Mouse (Mus musculus): Measurements from ENCODE around the gene Trak1. TPM values are rescaled to one million over a fixed set of nuclear protein-coding genes. Genes with fewer than 3 reads are reported as not detected.

Gene Trak1
- polyA plus RNA-seq, 1 experiment from 2014 or later = 27.1 TPM

DNA sequence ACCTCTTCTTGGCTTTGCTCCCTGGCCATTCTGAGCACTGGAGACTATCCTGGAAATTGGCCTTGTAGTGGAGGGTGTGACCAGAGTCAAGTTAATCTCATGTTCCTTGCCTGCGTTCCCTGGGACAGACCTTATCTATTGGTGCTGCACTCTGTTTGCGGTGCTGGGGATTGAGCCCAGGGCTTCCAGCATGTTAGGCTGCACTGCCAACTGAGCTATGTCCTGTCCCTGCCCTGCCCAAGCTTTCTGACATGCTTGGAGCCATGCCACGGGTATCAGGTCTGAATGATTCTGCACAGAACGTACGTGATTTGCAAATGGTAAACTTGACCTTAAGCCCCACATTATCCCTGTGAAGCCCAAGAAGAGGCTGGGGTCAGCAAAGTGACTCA lies 77.6 kb downstream of the Trak1 start:
- no peak for ATAC-seq (ENCODE audit: low read depth)
- WGBS = 83% methylated on average over 5 of the region's 5 CpGs

DNA sequence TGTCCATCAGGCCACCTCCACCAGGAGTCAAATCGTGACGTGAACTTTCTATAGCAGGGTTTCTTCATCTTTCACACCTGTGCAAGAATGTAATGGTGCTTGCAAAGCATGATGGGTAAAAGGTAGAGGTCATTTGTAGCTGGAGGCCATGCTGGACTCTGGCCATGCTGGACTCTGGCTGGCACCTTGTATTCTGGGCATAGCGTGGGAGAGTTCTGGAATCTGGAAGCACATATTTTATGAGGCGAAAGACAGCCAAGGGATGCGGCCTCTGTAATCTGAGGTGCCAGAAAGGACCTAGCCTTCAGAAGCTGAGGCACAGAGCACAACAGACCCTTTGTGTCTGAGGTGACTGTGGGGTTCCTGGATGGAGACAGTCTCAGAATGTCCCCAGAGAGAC lies 78.8 kb downstream of the Trak1 start:
- H3K4me1 ChIP-seq (replicated peaks; ENCODE audit: control insufficient read depth, insufficient read depth, low read length) = peaks cover 26% of the 10 kb centered on the region
- ATAC-seq (ENCODE audit: low read depth) = no peak
- H3K27ac ChIP-seq (ENCODE audit: low read length) = no peak overlapping the region
- H3K4me3 ChIP-seq (ENCODE audit: low read length) = no peak overlapping the region
- no peak overlapping the region for H3K4me2 ChIP-seq (ENCODE audit: low read depth, low read length)
- no peaks in the 10 kb centered on the region for H3K36me3 ChIP-seq (ENCODE audit: control insufficient read depth, insufficient read depth, low read length)
- no peak overlapping the region for H3K9ac ChIP-seq (ENCODE audit: low read length)
- H3K9me3 ChIP-seq (ENCODE audit: control insufficient read depth, low read length) = no peaks in the 10 kb centered on the region
- no peaks in the 10 kb centered on the region for H3K27me3 ChIP-seq (ENCODE audit: control insufficient read depth, insufficient read depth, low read depth, low read length)
- 79% methylated on average over 5 of the region's 5 CpGs for WGBS

More for the DNA sequence above, 77.6 kb downstream of the Trak1 start:
- H3K4me2 ChIP-seq (ENCODE audit: low read depth, low read length) = no peak overlapping the region
- no peaks in the 10 kb centered on the region for H3K9me3 ChIP-seq (ENCODE audit: control insufficient read depth, low read length)
- no peaks in the 10 kb centered on the region for H3K36me3 ChIP-seq (ENCODE audit: control insufficient read depth, insufficient read depth, low read length)
- peaks cover 30% of the 10 kb centered on the region for H3K4me1 ChIP-seq (replicated peaks; ENCODE audit: control insufficient read depth, insufficient read depth, low read length)
- H3K27ac ChIP-seq (ENCODE audit: low read length) = no peak overlapping the region
- no peak overlapping the region for H3K9ac ChIP-seq (ENCODE audit: low read length)
- no peak overlapping the region for H3K4me3 ChIP-seq (ENCODE audit: low read length)
- H3K27me3 ChIP-seq (ENCODE audit: control insufficient read depth, insufficient read depth, low read depth, low read length) = no peaks in the 10 kb centered on the region

DNA sequence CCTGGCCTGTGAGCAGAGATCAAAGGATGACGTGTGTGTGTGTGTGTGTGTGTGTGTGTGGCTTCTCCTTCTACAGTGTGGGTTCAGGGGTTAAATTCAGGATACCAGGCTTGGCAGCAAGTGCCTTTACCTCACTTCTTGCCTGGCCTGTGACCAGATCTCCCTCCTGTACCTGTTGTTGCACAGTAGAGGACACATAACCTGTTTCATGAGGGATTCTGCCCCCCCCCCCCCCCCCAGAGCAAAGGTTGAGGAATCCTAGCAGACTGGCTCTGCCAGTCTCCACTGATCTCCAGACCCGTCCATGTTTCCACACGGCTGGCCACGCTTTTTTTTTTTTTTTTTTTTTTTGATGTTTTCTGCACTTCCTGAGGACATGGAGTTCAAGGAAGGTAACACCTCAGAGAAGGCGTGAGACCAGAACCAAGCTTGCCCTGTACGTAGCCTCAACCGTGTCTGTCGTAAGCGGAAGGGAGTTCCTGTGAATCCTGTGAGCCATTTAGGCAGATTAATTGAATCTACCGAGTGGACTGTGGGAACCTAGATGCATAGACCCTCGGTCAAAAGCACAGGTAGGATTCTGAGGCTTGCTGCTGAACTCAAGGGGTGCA lies 83.1 kb downstream of the Trak1 start:
- peak; percentile 24; the same call in 1 of the 2 replicates for ATAC-seq (ENCODE audit: low read depth)
- H3K4me1 ChIP-seq (replicated peaks; ENCODE audit: control insufficient read depth, insufficient read depth, low read length) = peaks cover 11% of the 10 kb centered on the region
- no peak overlapping the region for H3K27ac ChIP-seq (ENCODE audit: low read length)
- H3K9ac ChIP-seq (ENCODE audit: low read length) = no peak overlapping the region; the same call in 1 of the 2 replicates
- H3K27me3 ChIP-seq (ENCODE audit: control insufficient read depth, insufficient read depth, low read depth, low read length) = no peaks in the 10 kb centered on the region
- WGBS = 47% methylated on average over 11 of the region's 11 CpGs
- no peaks in the 10 kb centered on the region for H3K9me3 ChIP-seq (ENCODE audit: control insufficient read depth, low read length)
- no peak overlapping the region for H3K4me2 ChIP-seq (ENCODE audit: low read depth, low read length)
- no peak overlapping the region for H3K4me3 ChIP-seq (ENCODE audit: low read length)
- no peaks in the 10 kb centered on the region for H3K36me3 ChIP-seq (ENCODE audit: control insufficient read depth, insufficient read depth, low read length)

DNA sequence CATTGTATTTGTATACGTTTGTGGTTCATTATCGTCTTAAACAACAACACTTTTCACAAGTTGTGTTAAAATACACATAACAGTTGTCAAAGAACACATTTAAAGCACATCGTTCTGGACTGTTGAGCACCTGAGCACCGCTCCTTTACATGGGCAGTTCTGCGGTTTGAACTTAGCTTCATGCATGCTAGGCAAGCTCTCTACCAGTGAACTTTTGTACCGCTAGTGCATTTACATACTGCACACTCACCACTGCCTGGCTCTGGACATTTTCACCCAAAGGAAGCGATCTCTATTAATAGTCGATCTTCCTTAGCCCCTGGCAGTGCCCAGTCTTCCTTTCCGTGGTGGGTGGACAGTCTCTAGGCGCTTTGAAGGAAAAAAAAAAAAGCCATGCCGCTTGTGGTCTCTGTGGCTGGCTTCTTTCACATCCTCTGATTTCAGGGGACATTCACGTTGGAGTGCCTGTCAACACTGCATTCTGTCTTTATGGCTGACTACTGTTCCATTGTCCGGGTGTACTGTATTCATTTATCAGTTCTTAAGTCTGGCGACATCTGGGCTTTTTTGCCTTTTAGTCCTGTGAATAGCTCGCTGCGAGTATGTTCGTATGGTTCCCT lies 84.5 kb downstream of the Trak1 start:
- Histone ChIP-seq H3K27ac (ENCODE audit: low read length) (no peak overlapping the region), H3K36me3 (ENCODE audit: control insufficient read depth, insufficient read depth, low read length) (no peaks in the 10 kb centered on the region), H3K4me1 (replicated peaks; ENCODE audit: control insufficient read depth, insufficient read depth, low read length) (peaks cover 12% of the 10 kb centered on the region), H3K9me3 (ENCODE audit: control insufficient read depth, low read length) (no peaks in the 10 kb centered on the region), H3K4me2 (ENCODE audit: low read depth, low read length) (no peak overlapping the region), H3K9ac (ENCODE audit: low read length) (no peak overlapping the region), H3K4me3 (ENCODE audit: low read length) (no peak overlapping the region), H3K27me3 (ENCODE audit: control insufficient read depth, insufficient read depth, low read depth, low read length) (no peaks in the 10 kb centered on the region)
- ATAC-seq (ENCODE audit: low read depth) = no peak
- 79% methylated on average over 17 of the region's 17 CpGs for WGBS

DNA sequence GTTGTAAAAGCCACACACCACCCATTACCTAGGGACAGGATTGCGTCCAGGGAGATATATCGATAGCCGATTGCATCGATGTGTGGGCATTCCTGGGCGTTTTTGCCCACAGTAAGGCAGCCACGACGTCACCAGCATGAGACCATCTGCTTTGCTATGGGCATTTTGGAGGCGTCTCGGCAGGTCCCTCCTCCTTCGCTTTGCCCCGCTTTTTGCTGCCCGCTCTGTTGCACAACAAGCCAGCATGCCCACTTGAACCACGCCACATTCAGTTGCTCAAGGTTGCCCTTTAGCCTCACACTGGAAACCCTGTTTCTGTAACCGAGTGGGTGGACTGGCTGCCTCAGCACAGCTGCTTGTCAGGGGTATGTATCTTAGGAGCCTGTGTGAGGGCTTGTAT lies 85.3 kb downstream of the Trak1 start:
- 84% methylated on average over 14 of the region's 14 CpGs for WGBS
- no peak overlapping the region for H3K4me3 ChIP-seq (ENCODE audit: low read length)
- H3K27me3 ChIP-seq (ENCODE audit: control insufficient read depth, insufficient read depth, low read depth, low read length) = no peaks in the 10 kb centered on the region
- no peak overlapping the region for H3K9ac ChIP-seq (ENCODE audit: low read length)
- H3K36me3 ChIP-seq (ENCODE audit: control insufficient read depth, insufficient read depth, low read length) = no peaks in the 10 kb centered on the region
- no peak for ATAC-seq (ENCODE audit: low read depth)
- no peak overlapping the region for H3K4me2 ChIP-seq (ENCODE audit: low read depth, low read length)
- H3K4me1 ChIP-seq (replicated peaks; ENCODE audit: control insufficient read depth, insufficient read depth, low read length) = peaks cover 14% of the 10 kb centered on the region
- no peak overlapping the region for H3K27ac ChIP-seq (ENCODE audit: low read length)
- H3K9me3 ChIP-seq (ENCODE audit: control insufficient read depth, low read length) = no peaks in the 10 kb centered on the region

DNA sequence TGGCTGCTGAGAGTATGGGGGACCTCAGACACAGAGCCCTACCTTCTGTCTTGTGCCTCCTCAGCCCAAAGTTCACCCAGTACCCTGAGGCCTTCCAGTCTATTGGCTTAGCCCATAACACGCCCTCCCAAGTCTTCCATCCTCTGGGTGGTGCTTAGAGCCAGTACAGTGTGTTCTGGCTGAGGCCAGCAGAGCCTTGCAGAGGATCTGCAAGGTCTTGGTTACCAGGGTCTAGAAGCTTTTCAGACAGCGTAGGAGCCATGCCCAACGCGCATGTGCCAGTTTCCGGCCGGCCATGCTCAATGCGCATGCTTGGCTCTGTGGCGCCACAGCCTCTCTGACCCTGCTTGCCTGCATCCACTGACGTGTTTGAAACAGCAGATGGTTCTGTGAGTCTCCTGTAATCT lies 85.9 kb downstream of the Trak1 start:
- ATAC-seq (ENCODE audit: low read depth) = no peak
- peaks cover 20% of the 10 kb centered on the region for H3K4me1 ChIP-seq (replicated peaks; ENCODE audit: control insufficient read depth, insufficient read depth, low read length)

DNA sequence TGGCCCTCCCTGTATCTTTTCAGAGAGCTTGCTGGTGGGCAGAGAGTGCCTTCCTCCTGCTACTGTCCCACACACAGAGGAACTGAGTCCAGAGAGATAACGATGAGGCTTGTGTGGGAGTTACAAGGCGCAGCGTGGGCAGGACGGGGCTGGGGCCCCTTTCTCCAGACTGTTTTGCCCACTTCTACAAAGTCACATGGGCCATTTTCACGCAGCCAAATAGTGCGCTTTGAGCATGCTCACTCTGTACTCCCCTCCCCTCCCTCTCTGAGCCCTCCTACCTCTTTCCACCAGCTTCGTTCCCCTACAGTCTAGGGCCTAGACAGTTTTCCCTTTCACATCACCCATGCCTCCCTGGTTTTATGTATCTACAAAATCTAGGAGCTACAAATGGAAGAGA lies 87.3 kb downstream of the Trak1 start:
- H3K9ac ChIP-seq (ENCODE audit: low read length) = no peak overlapping the region
- H3K4me1 ChIP-seq (replicated peaks; ENCODE audit: control insufficient read depth, insufficient read depth, low read length) = peaks cover 26% of the 10 kb centered on the region
- no peak for ATAC-seq (ENCODE audit: low read depth)
- H3K4me3 ChIP-seq (ENCODE audit: low read length) = no peak overlapping the region
- WGBS = 80% methylated on average over 7 of the region's 7 CpGs
- no peak overlapping the region for H3K27ac ChIP-seq (ENCODE audit: low read length)
- no peaks in the 10 kb centered on the region for H3K9me3 ChIP-seq (ENCODE audit: control insufficient read depth, low read length)
- H3K36me3 ChIP-seq (ENCODE audit: control insufficient read depth, insufficient read depth, low read length) = no peaks in the 10 kb centered on the region
- no peaks in the 10 kb centered on the region for H3K27me3 ChIP-seq (ENCODE audit: control insufficient read depth, insufficient read depth, low read depth, low read length)
- no peak overlapping the region for H3K4me2 ChIP-seq (ENCODE audit: low read depth, low read length)

More for the DNA sequence above, 85.9 kb downstream of the Trak1 start:
- 88% methylated on average over 9 of the region's 9 CpGs for WGBS
- Histone ChIP-seq H3K27ac (ENCODE audit: low read length) (no peak overlapping the region), H3K27me3 (ENCODE audit: control insufficient read depth, insufficient read depth, low read depth, low read length) (no peaks in the 10 kb centered on the region), H3K9ac (ENCODE audit: low read length) (no peak overlapping the region), H3K4me3 (ENCODE audit: low read length) (no peak overlapping the region), H3K9me3 (ENCODE audit: control insufficient read depth, low read length) (no peaks in the 10 kb centered on the region), H3K4me2 (ENCODE audit: low read depth, low read length) (no peak overlapping the region), H3K36me3 (ENCODE audit: control insufficient read depth, insufficient read depth, low read length) (no peaks in the 10 kb centered on the region)

DNA sequence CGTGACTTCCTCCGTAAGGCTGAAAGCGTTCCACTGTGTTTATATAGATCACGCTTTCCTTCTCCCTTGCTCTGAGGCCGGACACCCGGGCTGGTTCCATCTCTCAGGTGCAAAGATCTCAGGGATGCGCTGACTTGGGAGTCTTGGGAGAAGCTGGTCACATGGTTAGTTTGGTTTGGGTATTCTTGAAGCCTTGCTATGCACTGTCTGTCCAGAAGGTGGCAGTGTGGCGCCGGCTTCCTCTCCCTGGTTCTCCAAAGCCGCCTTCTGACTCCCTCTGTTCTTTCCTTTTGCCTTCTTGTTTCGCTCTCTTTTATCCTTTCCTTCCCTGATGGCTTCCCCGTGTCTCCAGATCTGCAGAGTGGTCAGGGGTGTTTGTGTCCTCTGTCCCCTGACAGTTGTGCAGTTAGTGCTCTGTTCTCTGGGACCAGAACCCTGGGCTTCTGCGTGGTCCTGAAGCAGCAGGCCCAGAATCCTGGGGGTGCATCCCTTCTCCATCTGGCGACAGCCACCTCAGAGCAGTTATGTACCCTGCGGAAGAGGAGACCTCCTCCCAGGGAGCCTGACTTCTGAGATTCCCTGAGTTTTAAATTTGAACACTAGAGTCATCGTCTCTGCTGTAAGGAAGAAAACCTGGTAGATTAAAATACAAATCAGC lies 87.9 kb downstream of the Trak1 start:
- peaks cover 22% of the 10 kb centered on the region for H3K4me1 ChIP-seq (replicated peaks; ENCODE audit: control insufficient read depth, insufficient read depth, low read length)
- ATAC-seq (ENCODE audit: low read depth) = peak; percentile 18; the same call in 1 of the 2 replicates
- WGBS = 34% methylated on average over 16 of the region's 16 CpGs

DNA sequence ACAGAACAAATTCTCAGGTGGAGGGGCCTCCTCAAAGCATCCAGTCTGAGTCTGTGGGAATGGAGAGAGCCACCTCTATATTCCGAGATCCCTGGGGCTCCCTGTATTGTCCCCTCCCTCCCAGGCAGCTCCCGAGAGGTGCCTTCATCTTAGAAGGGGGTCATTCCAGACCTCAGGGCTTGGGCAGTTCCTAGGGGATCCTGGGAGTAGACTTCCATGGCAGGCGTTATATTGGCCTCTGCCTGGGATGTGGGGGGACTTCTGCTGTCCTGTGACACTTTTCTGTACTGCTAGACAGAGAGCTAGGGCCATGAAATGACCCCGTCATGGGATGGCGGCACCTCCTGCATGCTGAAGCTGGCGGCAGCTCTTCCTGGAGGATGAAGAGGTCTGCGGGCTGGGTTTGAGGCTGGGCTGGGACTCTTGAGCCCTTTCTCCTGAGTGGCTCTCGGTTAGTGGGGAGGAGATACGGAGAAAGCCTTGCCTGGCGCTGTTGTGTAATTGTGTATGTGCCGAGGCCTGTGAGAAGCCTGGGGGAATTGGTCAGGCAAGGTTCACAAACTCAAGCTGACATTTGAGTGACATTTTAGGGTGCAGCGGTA lies 88.5 kb downstream of the Trak1 start:
- Histone ChIP-seq H3K9me3 (ENCODE audit: control insufficient read depth, low read length) (no peaks in the 10 kb centered on the region), H3K4me1 (replicated peaks; ENCODE audit: control insufficient read depth, insufficient read depth, low read length) (peaks cover 17% of the 10 kb centered on the region), H3K9ac (ENCODE audit: low read length) (no peak overlapping the region), H3K36me3 (ENCODE audit: control insufficient read depth, insufficient read depth, low read length) (no peaks in the 10 kb centered on the region), H3K27ac (ENCODE audit: low read length) (no peak overlapping the region), H3K4me3 (ENCODE audit: low read length) (no peak overlapping the region), H3K27me3 (ENCODE audit: control insufficient read depth, insufficient read depth, low read depth, low read length) (no peaks in the 10 kb centered on the region), H3K4me2 (ENCODE audit: low read depth, low read length) (no peak overlapping the region)
- ATAC-seq (ENCODE audit: low read depth) = no peak
- WGBS = 76% methylated on average over 12 of the region's 12 CpGs

More for the DNA sequence above, 87.9 kb downstream of the Trak1 start:
- Histone ChIP-seq H3K4me3 (ENCODE audit: low read length) (no peak overlapping the region), H3K4me2 (ENCODE audit: low read depth, low read length) (no peak overlapping the region), H3K27ac (ENCODE audit: low read length) (no peak overlapping the region), H3K27me3 (ENCODE audit: control insufficient read depth, insufficient read depth, low read depth, low read length) (no peaks in the 10 kb centered on the region), H3K9ac (ENCODE audit: low read length) (no peak overlapping the region), H3K9me3 (ENCODE audit: control insufficient read depth, low read length) (no peaks in the 10 kb centered on the region), H3K36me3 (ENCODE audit: control insufficient read depth, insufficient read depth, low read length) (no peaks in the 10 kb centered on the region)
